Mouse (Mus musculus) bone marrow, adult 2 months (tissue): ENCODE measurements around the gene Zim1. TPM values are rescaled to one million over a fixed set of nuclear protein-coding genes. Genes with fewer than 3 reads are reported as not detected.
A peak's percentile ranks its signal among the peaks of the same experiment; 100 is the strongest.

Experiments
- H3K27ac ChIP-seq: fragments of 200-500 bp; 2 replicates; pipeline ENCODE4 v1.5.1; 2012; ENCODE audit warnings: low read depth, mild to moderate bottlenecking, control low read depth, inconsistent platforms, low read length; ENCODE audit not compliant: control insufficient read depth, poor library complexity, insufficient read depth
- H3K4me1 ChIP-seq: fragments of 200-500 bp; 2 replicates; pipeline ENCODE4 v1.6.1; 2011; ENCODE audit warnings: low read length; ENCODE audit not compliant: control insufficient read depth, insufficient read depth
- H3K4me3 ChIP-seq: fragments of 200-500 bp; replicated peaks from 2 replicates; pipeline ENCODE3; 2011; ENCODE audit warnings: mild to moderate bottlenecking, low read depth, low read length, control low read depth; ENCODE audit not compliant: control insufficient read depth
- CTCF ChIP-seq: fragments of 200-500 bp; IDR thresholded peaks from 2 replicates; pipeline ENCODE4 v1.5.1; 2011; ENCODE audit warnings: low read length, control low read depth; ENCODE audit not compliant: control insufficient read depth, insufficient read depth
- POLR2A ChIP-seq: fragments of 200-500 bp; IDR thresholded peaks from 2 replicates; pipeline ENCODE4 v1.6.1; 2011; ENCODE audit warnings: low read depth, mild to moderate bottlenecking, control low read depth, low read length, borderline replicate concordance; ENCODE audit not compliant: control insufficient read depth
- WGBS: fragments of 180-500 bp; shearing (Covaris S2); methylation state at CpG from one replicate; pipeline ENCODE4 v1.1.7; 2018; 5-methylcytosine and 5-hydroxymethylcytosine counted together
- polyA plus RNA-seq: library from polyadenylated mRNA; stranded (reverse); fragments of >200 nt; gene quantifications from 2 replicates; pipeline ENCODE4 v1.2.4, GENCODE M21; 2011; ENCODE audit warnings: low replicate concordance; ENCODE audit not compliant: missing spikeins, insufficient read depth, insufficient read length

The Zim1 gene
- polyA plus RNA-seq, result 0.40 TPM in 1 of 2 replicates, not detected in the other

DNA sequence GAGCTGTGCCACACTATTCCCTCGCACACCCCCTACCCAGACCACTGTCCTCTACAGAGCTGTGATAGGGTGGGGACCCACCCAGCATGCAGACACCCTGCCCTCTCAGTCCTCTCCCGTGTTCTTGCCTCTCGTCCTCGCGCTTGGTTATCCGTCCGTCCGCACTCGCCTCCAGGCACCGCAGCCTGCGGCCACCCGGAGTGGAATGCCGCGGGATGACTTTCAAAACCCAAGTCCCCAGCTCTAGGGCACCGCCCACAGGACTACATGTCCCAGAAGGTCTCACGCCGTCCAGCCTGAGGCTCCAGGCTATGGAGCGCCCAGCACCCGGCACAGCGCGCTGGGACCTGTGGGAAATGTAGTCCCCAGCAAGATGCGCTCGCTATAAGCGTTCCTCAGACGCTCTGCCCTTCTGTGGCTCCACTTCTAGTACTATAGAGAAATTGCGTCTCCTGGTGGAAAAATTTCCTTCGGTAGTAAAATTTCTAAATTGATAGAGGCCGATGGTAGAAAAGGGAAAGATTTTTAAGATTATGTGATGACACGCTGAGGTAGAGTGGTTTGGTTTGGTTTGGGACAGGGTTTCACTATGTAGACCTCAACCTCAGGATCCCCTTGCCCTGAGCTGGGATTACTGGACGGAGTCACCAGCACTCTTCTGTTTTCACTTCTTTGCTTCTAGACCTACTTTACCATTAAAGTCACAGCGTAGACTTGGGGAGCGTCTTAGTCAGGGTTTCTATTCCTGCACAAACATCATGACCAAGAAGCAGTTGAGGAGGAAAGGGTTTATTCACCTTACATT is at the start of gene Zim1:
Gene Zim1 (minus strand): TSS at position 210 of the 805 bp plus-strand sequence.
- no peaks in the 10 kb centered on the region for H3K4me1 ChIP-seq
- H3K4me3 ChIP-seq, result no peak within 1 kb of the TSS
- no peak within 1 kb of the TSS for H3K27ac ChIP-seq
- TF ChIP-seq POLR2A, result no peak
- no peak for TF ChIP-seq CTCF
- 16% methylated on average over 32 of the region's 32 CpGs for WGBS

DNA sequence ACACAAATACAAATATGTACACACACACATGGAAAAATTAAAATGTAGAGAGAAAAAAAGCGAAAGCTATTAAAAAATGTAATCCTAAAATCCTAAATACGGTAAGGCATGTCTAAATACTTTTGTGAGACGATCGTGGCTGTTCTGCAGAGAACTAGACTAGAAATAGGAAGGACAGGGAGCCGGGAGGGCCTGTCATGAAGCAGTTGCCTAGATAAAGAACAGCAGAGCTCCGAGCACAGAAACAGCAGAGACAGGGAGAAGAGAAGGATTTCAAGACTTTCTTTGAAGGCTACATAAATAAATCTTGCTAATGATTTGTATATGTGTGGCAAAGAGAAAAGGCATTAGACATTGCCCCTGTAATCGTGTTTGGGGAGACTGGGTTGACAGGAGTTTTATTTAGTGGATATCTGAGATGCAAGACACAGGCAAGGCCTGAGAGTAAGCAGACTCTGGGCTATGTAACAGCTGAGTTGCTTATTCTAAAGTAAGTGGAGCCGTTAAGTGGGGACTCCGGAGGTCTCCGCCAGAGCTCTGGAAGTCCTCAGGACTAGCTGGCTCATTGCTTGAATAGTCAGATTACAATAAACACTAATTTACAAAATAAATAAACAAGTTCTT is 48.1 kb upstream of the Zim1 start:
- Histone ChIP-seq H3K27ac (no peak overlapping the region), H3K4me1 (no peaks in the 10 kb centered on the region), H3K4me3 (no peak overlapping the region)
- no peak for TF ChIP-seq CTCF
- TF ChIP-seq POLR2A, result no peak
- 58% methylated on average over 10 of the region's 10 CpGs for WGBS

GRCm38 (mm10) chr7:6736060-6736459 is 39.8 kb upstream of the Zim1 start:
- no peaks in the 10 kb centered on the region for H3K4me1 ChIP-seq
- 79% methylated on average over 1 of the region's 1 CpGs for WGBS
- no peak overlapping the region for H3K27ac ChIP-seq
- TF ChIP-seq POLR2A, result no peak
- no peak for TF ChIP-seq CTCF
- H3K4me3 ChIP-seq, result no peak overlapping the region

DNA sequence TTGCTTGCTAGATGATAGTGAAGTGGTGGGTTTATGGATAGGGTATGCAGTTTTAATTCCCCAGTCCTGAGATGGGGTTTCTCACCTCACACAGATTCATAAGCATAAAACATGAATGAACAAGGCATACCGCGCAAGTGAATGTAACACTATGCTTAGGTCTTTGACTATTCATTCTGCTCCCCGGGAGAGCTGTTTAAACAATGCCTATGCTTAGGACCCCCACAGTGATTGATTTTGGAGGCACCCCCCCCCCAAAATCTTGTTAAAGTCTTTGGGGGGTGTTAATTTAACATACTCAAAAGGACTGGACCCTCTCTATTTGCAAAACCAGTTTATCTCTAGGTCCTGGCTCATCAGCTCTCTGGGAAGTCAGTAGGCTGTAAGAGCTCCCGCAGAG is 35.7 kb upstream of the Zim1 start:
- 40% methylated on average over 4 of the region's 4 CpGs for WGBS
- TF ChIP-seq POLR2A (no peak), CTCF (no peak)
- no peaks in the 10 kb centered on the region for H3K4me1 ChIP-seq
- H3K27ac ChIP-seq, result no peak overlapping the region
- no peak overlapping the region for H3K4me3 ChIP-seq

- no peaks in the 10 kb centered on the region for H3K4me1 ChIP-seq
- H3K27ac ChIP-seq, result no peak overlapping the region
- TF ChIP-seq POLR2A (no peak), CTCF (no peak)
- WGBS, result 41% methylated on average over 3 of the region's 3 CpGs
- no peak overlapping the region for H3K4me3 ChIP-seq
These were observed 35.1 kb upstream of the Zim1 start for GRCm38 (mm10) chr7:6731373-6731772.

DNA sequence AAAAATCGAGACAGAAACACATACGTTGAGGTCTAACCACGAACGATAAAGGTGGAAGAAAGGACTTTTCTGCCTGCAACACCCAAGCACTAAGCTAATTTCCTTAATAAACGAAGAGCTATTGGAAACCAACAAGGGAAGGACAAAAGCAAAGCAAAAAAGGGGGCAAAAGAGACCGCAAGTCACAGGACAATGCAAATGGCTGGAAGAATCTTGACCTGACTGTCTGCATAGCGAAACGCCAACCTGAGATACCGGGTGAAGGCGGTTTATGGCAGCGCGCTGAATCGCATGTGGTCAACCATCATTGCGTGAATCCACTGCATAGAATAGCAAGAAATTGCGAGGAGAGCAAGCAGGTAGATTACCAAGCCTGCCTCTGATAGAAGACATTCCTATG is 34.6 kb upstream of the Zim1 start:
- no peak for TF ChIP-seq POLR2A
- whole genome bisulfite sequencing, result 46% methylated on average over 15 of the region's 15 CpGs
- no peak overlapping the region for H3K4me3 ChIP-seq
- H3K27ac ChIP-seq, result no peak overlapping the region
- H3K4me1 ChIP-seq, result no peaks in the 10 kb centered on the region

GRCm38 (mm10) chr7:6730241-6730640 is 34.0 kb upstream of the Zim1 start, which contains the start of the genes Peg3 and Usp29:
TSS of gene Peg3 (minus strand) at chr7:6730431.
TSS of gene Usp29 (plus strand) at chr7:6730578.
- Histone ChIP-seq H3K27ac (no peak within 1 kb of the TSS), H3K4me1 (no peaks in the 10 kb centered on the region), H3K4me3 (peak within 1 kb of the TSS; percentile 27)
- TF ChIP-seq POLR2A (no peak), CTCF (no peak)
- 60% methylated on average over 24 of the region's 24 CpGs for WGBS

GRCm38 (mm10) chr7:6729061-6729817 is 33.0 kb upstream of the Zim1 start:
- 44% methylated on average over 37 of the region's 37 CpGs for WGBS
- Histone ChIP-seq H3K4me1 (no peaks in the 10 kb centered on the region), H3K27ac (no peak overlapping the region), H3K4me3 (peak overlapping the region; percentile 27)
- TF ChIP-seq POLR2A (no peak), CTCF (no peak)
